Mouse (Mus musculus): Measurements from ENCODE around the gene Srcin1.

Srcin1 gene

GRCm38 (mm10) chr11:97576136-97576906, at the start of gene Srcin1:
Gene Srcin1, minus strand, starts transcription at chr11:97576186.
- in situ Hi-C loops (cut with MboI, MseI), result loop anchor here in 1 of 2 experiments (5.0 kb wide), 1 partner anchor 79 kb away; no protein-coding TSS in a partner anchor

GRCm38 (mm10) chr11:97625551-97625950, 49.6 kb upstream of the Srcin1 start:
- in situ Hi-C loops (cut with MboI, MseI), result loop anchor here (5.0 to 10.0 kb wide), 3 partner anchors 93 to 151 kb away; no protein-coding TSS in a partner anchor

- in situ Hi-C loops (cut with MboI, MseI), result loop anchor here in 1 of 2 experiments (10.0 kb wide), 1 partner anchor 148 kb away; no protein-coding TSS in a partner anchor
These were observed 47.2 kb upstream of the Srcin1 start for GRCm38 (mm10) chr11:97623166-97623565.

- in situ Hi-C loops (cut with MboI, MseI), result loop anchor here in 1 of 2 experiments (10.0 kb wide), 1 partner anchor 148 kb away; no protein-coding TSS in a partner anchor
These were observed 46.5 kb upstream of the Srcin1 start for GRCm38 (mm10) chr11:97622440-97622839.

- in situ Hi-C loops (cut with MboI, MseI), result no loop called here
These were observed 43.4 kb upstream of the Srcin1 start for GRCm38 (mm10) chr11:97619391-97619795.

- in situ Hi-C loops (cut with MboI, MseI), result no loop called here
These were observed 42.4 kb upstream of the Srcin1 start for GRCm38 (mm10) chr11:97618368-97618767.

- in situ Hi-C loops (cut with MboI, MseI), result no loop called here
These were observed 39.3 kb upstream of the Srcin1 start for GRCm38 (mm10) chr11:97615276-97615675.

- in situ Hi-C loops (cut with MboI, MseI), result no loop called here
These were observed 35.1 kb upstream of the Srcin1 start for GRCm38 (mm10) chr11:97611076-97611475.

GRCm38 (mm10) chr11:97609743-97610142, 33.8 kb upstream of the Srcin1 start:
- in situ Hi-C loops (cut with MboI, MseI), result no loop called here

GRCm38 (mm10) chr11:97608933-97609332, 32.9 kb upstream of the Srcin1 start:
- in situ Hi-C loops (cut with MboI, MseI), result no loop called here

- in situ Hi-C loops (cut with MboI, MseI), result no loop called here
These were observed 31.2 kb upstream of the Srcin1 start for GRCm38 (mm10) chr11:97607056-97607725.

GRCm38 (mm10) chr11:97603891-97604290, 27.9 kb upstream of the Srcin1 start:
- in situ Hi-C loops (cut with MboI, MseI), result no loop called here

- in situ Hi-C loops (cut with MboI, MseI), result no loop called here
These were observed 26.2 kb upstream of the Srcin1 start for GRCm38 (mm10) chr11:97602223-97602622.

GRCm38 (mm10) chr11:97599104-97599503, 23.1 kb upstream of the Srcin1 start:
- in situ Hi-C loops (cut with MboI, MseI), result no loop called here

- in situ Hi-C loops (cut with MboI, MseI), result no loop called here
These were observed 22.1 kb upstream of the Srcin1 start for GRCm38 (mm10) chr11:97597945-97598691.

- in situ Hi-C loops (cut with MboI, MseI), result no loop called here
These were observed 18.1 kb upstream of the Srcin1 start for GRCm38 (mm10) chr11:97594136-97594535.

- in situ Hi-C loops (cut with MboI, MseI), result no loop called here
These were observed 15.9 kb upstream of the Srcin1 start for GRCm38 (mm10) chr11:97591910-97592309.

- in situ Hi-C loops (cut with MboI, MseI), result no loop called here
These were observed 14.4 kb upstream of the Srcin1 start for GRCm38 (mm10) chr11:97590227-97590960.

- in situ Hi-C loops (cut with MboI, MseI), result no loop called here
These were observed 13.2 kb upstream of the Srcin1 start for GRCm38 (mm10) chr11:97589216-97589615.

GRCm38 (mm10) chr11:97585932-97586331, 9.9 kb upstream of the Srcin1 start:
- in situ Hi-C loops (cut with MboI, MseI), result no loop called here

GRCm38 (mm10) chr11:97584476-97584875, 8.5 kb upstream of the Srcin1 start:
- in situ Hi-C loops (cut with MboI, MseI), result no loop called here

All from T-helper 17 cell (primary cell).